ENCODE assay signal across 8 mouse cellular contexts in genomic region chr15:102239260-102239590, GRCm38 (mm10). TPM values are rescaled to one million over a fixed set of nuclear protein-coding genes. Genes with fewer than 3 reads are reported as not detected.
DNase-seq lines count a peak whose midpoint lies in the region; ATAC-seq and TF ChIP-seq lines count a peak whose summit lies in the region.

No protein-coding gene starts in this region.

- H3K4me2 ChIP-seq in kidney, embryonic 15.5 days: no peak overlapping the region
- H3K4me2 ChIP-seq in liver, embryonic 14.5 days (ENCODE audit: low read depth): no peak overlapping the region

- peaks cover 54% of the 10 kb centered on the region for H3K4me1 ChIP-seq in kidney, embryonic 15.5 days
- H3K4me1 ChIP-seq in liver, embryonic 14.5 days (replicated peaks; ENCODE audit: control insufficient read depth in 2 of 2, insufficient read depth in 2 of 2, low read length in 1 of 2): peaks cover 7 to 17% of the 10 kb centered on the region in 2 experiments

- H3K79me2 ChIP-seq in C2C12 (ENCODE audit: control insufficient read depth, insufficient read depth): peaks cover 46% of the 10 kb centered on the region

- H3K9ac ChIP-seq in kidney, embryonic 15.5 days: no peak overlapping the region
- no peak overlapping the region for H3K9ac ChIP-seq in liver, embryonic 14.5 days (replicated peaks)

- H3K9me3 ChIP-seq in kidney, embryonic 15.5 days (replicated peaks): no peaks in the 10 kb centered on the region
- no peaks in the 10 kb centered on the region for H3K9me3 ChIP-seq in liver, embryonic 14.5 days (ENCODE audit: control insufficient read depth, low read length)

- peak; percentile 83 to 88 for DNase-seq in adrenal gland, adult 18-20 months (ENCODE audit: low spot score in 2 of 2)
- peak; percentile 88 for DNase-seq in embryo, embryonic 10 days (ENCODE audit: low spot score)
- DNase-seq in gastrocnemius, postnatal 4 days (ENCODE audit: low spot score in 2 of 2): peak; percentile 73 to 83
- DNase-seq in liver, embryonic 14.5 days (ENCODE audit: low read depth in 3 of 3, low spot score in 3 of 3): peak in 1 of 3 experiments; percentile 39
- peak; percentile 87 for DNase-seq in neural tube, embryonic 10.5 days (ENCODE audit: extremely low spot score, low spot score)
- DNase-seq in testis, postnatal 10 days (ENCODE audit: low spot score): peak; percentile 87

- H3K4me3 ChIP-seq in C2C12 (ENCODE audit: insufficient read depth, poor library complexity, severe bottlenecking): no peak overlapping the region
- H3K4me3 ChIP-seq in kidney, embryonic 15.5 days (replicated peaks): no peak overlapping the region
- H3K4me3 ChIP-seq in liver, embryonic 14.5 days (ENCODE audit: insufficient read depth in 1 of 2, low read depth in 2 of 2, low read length in 2 of 2): no peak overlapping the region

- no peak overlapping the region for H3ac ChIP-seq in C2C12 (ENCODE audit: control insufficient read depth, insufficient read length, low read depth)

- H3K79me3 ChIP-seq in C2C12 (ENCODE audit: low read depth): peaks cover 29% of the 10 kb centered on the region

- H3K27ac ChIP-seq in kidney, embryonic 15.5 days: 0 out of 2 replicates have a peak overlapping the region, but pooled peaks have one; percentile 15
- H3K27ac ChIP-seq in liver, embryonic 14.5 days: no peak overlapping the region

- ATAC-seq in kidney, embryonic 15.5 days (replicated peaks; ENCODE audit: low FRiP score): peak; percentile 59; the same call in 1 of the 2 replicates
- ATAC-seq in liver, embryonic 14.5 days (ENCODE audit: insufficient read depth): no peak

- 15% methylated on average over 9 of the region's 9 CpGs for WGBS in kidney, embryonic 15.5 days
- 13% methylated on average over 9 of the region's 9 CpGs for WGBS in liver, embryonic 14.5 days (ENCODE audit: insufficient replicate concordance)

- H3K36me3 ChIP-seq in C2C12 (ENCODE audit: control insufficient read depth, insufficient read depth): peaks cover 80% of the 10 kb centered on the region
- H3K36me3 ChIP-seq in kidney, embryonic 15.5 days: peaks cover 38% of the 10 kb centered on the region
- H3K36me3 ChIP-seq in liver, embryonic 14.5 days (replicated peaks; ENCODE audit: control insufficient read depth, insufficient read depth, low read depth): no peaks in the 10 kb centered on the region

- no peak for TF ChIP-seq EP300 in liver, embryonic 14.5 days (IDR thresholded peaks at IDR 0.05; ENCODE audit: low read depth)

- no peaks in the 10 kb centered on the region for H3K27me3 ChIP-seq in C2C12 (ENCODE audit: control insufficient read depth, insufficient read depth, insufficient read length)
- no peaks in the 10 kb centered on the region for H3K27me3 ChIP-seq in kidney, embryonic 15.5 days
- peaks cover 11% of the 10 kb centered on the region for H3K27me3 ChIP-seq in liver, embryonic 14.5 days (ENCODE audit: control insufficient read depth, insufficient read depth, low read length)

- peak; percentile 89 for TF ChIP-seq CTCF in C2C12 (IDR thresholded peaks at IDR 0.05; ENCODE audit: control insufficient read depth, insufficient read depth, insufficient read length)
- peak; percentile 91 for TF ChIP-seq CTCF in liver, embryonic 14.5 days (IDR thresholded peaks at IDR 0.05; ENCODE audit: low read depth)

TF ChIP-seq in C2C12, 6 proteins besides CTCF, POLR2A, EP300 and RAD21:
- TF ChIP-seq CEBPB (IDR thresholded peaks at IDR 0.05; ENCODE audit: low read depth) (no peak), FOSL1 (IDR thresholded peaks at IDR 0.05; ENCODE audit: insufficient read depth, low read length, poor library complexity, severe bottlenecking) (no peak), MYOD1 (IDR thresholded peaks at IDR 0.05; ENCODE audit: control insufficient read depth, insufficient read length, low read depth) (no peak), MYOG (IDR thresholded peaks at IDR 0.05; ENCODE audit: control insufficient read depth, extremely low read depth, insufficient read length) (no peak)
TF ChIP-seq in C2C12: peak in this region for 0.

RNA-seq across cellular contexts. Expression of gene Itgb7, which starts 7.5 kb away (rescaled TPM):
- 58.8 TPM for polyA plus RNA-seq in C2C12 (2012; fragmentation: generic; extraction: Trizol)
- total RNA-seq in adrenal gland, adult 18-20 months (2021): 1 to 10 TPM; 4.1 to 7.4 TPM
- total RNA-seq in gastrocnemius, postnatal 4 days (2021): 1 to 10 TPM; 1.3 to 2.1 TPM
- polyA plus RNA-seq in kidney, embryonic 15.5 days (2015; fragmentation: Nextera tagmentation; extraction: Ambion mirVana): 1.4 TPM in 2 replicates
- 1.6 and 2.7 TPM in 2 replicates for polyA plus RNA-seq in liver, embryonic 14.5 days (2012; rRNA removed)
- 5.6 and 5.7 TPM in 2 replicates for polyA plus RNA-seq in liver, embryonic 14.5 days (2014; fragmentation: Nextera tagmentation; extraction: Ambion mirVana)

RNA-seq across cellular contexts. Expression of gene Rarg, which starts 18.1 kb away (rescaled TPM):
- 92.5 TPM for polyA plus RNA-seq in C2C12 (2012; fragmentation: generic; extraction: Trizol)
- 10 to 100 TPM; 21.7 to 27.2 TPM for total RNA-seq in adrenal gland, adult 18-20 months (2021)
- 10 to 100 TPM; 21.3 to 27.8 TPM for total RNA-seq in gastrocnemius, postnatal 4 days (2021)
- 27.9 and 30.3 TPM in 2 replicates for polyA plus RNA-seq in kidney, embryonic 15.5 days (2015; fragmentation: Nextera tagmentation; extraction: Ambion mirVana)
- 2.3 and 2.5 TPM in 2 replicates for polyA plus RNA-seq in liver, embryonic 14.5 days (2012; rRNA removed)
- polyA plus RNA-seq in liver, embryonic 14.5 days (2014; fragmentation: Nextera tagmentation; extraction: Ambion mirVana): 1.9 and 2.1 TPM in 2 replicates

RNA-seq across cellular contexts. Expression of gene Gm9918, which starts 31.1 kb away (rescaled TPM):
- polyA plus RNA-seq in C2C12 (2012; fragmentation: generic; extraction: Trizol): not detected
- under 1 TPM in 1 of 2 experiments, not detected in 1; 0.13 TPM for total RNA-seq in adrenal gland, adult 18-20 months (2021)
- not detected for total RNA-seq in gastrocnemius, postnatal 4 days (2021)
- polyA plus RNA-seq in kidney, embryonic 15.5 days (2015; fragmentation: Nextera tagmentation; extraction: Ambion mirVana): 0.44 and 0.55 TPM in 2 replicates
- 0.04 TPM in 1 of 2 replicates, not detected in the other for polyA plus RNA-seq in liver, embryonic 14.5 days (2012; rRNA removed)
- polyA plus RNA-seq in liver, embryonic 14.5 days (2014; fragmentation: Nextera tagmentation; extraction: Ambion mirVana): 0.04 TPM in 1 of 2 replicates, not detected in the other

RNA-seq across cellular contexts. Expression of gene Csad, which starts 34.7 kb away (rescaled TPM):
- 26.4 TPM for polyA plus RNA-seq in C2C12 (2012; fragmentation: generic; extraction: Trizol)
- 100 to 1,000 TPM in 1 of 2 experiments, 10 to 100 TPM in 1; 81.7 to 106 TPM for total RNA-seq in adrenal gland, adult 18-20 months (2021)
- 10 to 100 TPM; 41.0 to 43.5 TPM for total RNA-seq in gastrocnemius, postnatal 4 days (2021)
- polyA plus RNA-seq in kidney, embryonic 15.5 days (2015; fragmentation: Nextera tagmentation; extraction: Ambion mirVana): 95.2 and 112 TPM in 2 replicates
- polyA plus RNA-seq in liver, embryonic 14.5 days (2012; rRNA removed): 14.9 and 17.9 TPM in 2 replicates
- polyA plus RNA-seq in liver, embryonic 14.5 days (2014; fragmentation: Nextera tagmentation; extraction: Ambion mirVana): 22.6 and 24.0 TPM in 2 replicates

RNA-seq across cellular contexts. Expression of gene Zfp740, which starts 36.2 kb away (rescaled TPM):
- 45.8 TPM for polyA plus RNA-seq in C2C12 (2012; fragmentation: generic; extraction: Trizol)
- 10 to 100 TPM; 49.8 to 65.0 TPM for total RNA-seq in adrenal gland, adult 18-20 months (2021)
- 10 to 100 TPM; 56.8 to 66.8 TPM for total RNA-seq in gastrocnemius, postnatal 4 days (2021)
- 72.7 and 77.1 TPM in 2 replicates for polyA plus RNA-seq in kidney, embryonic 15.5 days (2015; fragmentation: Nextera tagmentation; extraction: Ambion mirVana)
- polyA plus RNA-seq in liver, embryonic 14.5 days (2012; rRNA removed): 10.2 and 14.9 TPM in 2 replicates
- polyA plus RNA-seq in liver, embryonic 14.5 days (2014; fragmentation: Nextera tagmentation; extraction: Ambion mirVana): 11.7 and 12.0 TPM in 2 replicates
